Mouse (Mus musculus) CH12.LX (cell line): ENCODE data around the gene Tubb5.

Experiments
- CHD2 ChIP-seq: IDR thresholded peaks from 2 replicates; pipeline ENCODE4 v1.6.1; 2011; ENCODE audit warnings: low read length, improper control_type of control experiment
- CTCF ChIP-seq, 2 experiments: IDR thresholded peaks in 1 of 2; conservative IDR thresholded peaks in 1 of 2; 2 replicates each; pipeline ENCODE4 v1.5.1; 2011 to 2012; ENCODE audit warnings: low read depth in 2 of 2, low read length in 2 of 2, improper control_type of control experiment in 1 of 2, inconsistent platforms in 1 of 2, mild to moderate bottlenecking in 1 of 2, moderate library complexity in 1 of 2
- E2F4 ChIP-seq: IDR thresholded peaks from 2 replicates; pipeline ENCODE4 v1.6.1; 2011; ENCODE audit warnings: low read depth, low read length, improper control_type of control experiment; ENCODE audit not compliant: insufficient replicate concordance
- ELF1 ChIP-seq: IDR thresholded peaks from 2 replicates; pipeline ENCODE4 v1.6.1; 2014; ENCODE audit warnings: low read depth, mild to moderate bottlenecking, inconsistent platforms, low read length, improper control_type of control experiment
- EP300 ChIP-seq: IDR thresholded peaks from 2 replicates; pipeline ENCODE4 v1.6.1; 2011; ENCODE audit warnings: low read length, improper control_type of control experiment
- IRF4 ChIP-seq: IDR thresholded peaks from 2 replicates; pipeline ENCODE4 v1.6.1; 2014; ENCODE audit warnings: low read depth, mild to moderate bottlenecking, inconsistent platforms, low read length, improper control_type of control experiment
- MYC ChIP-seq: IDR thresholded peaks from 2 replicates; pipeline ENCODE4 v1.6.1; 2011; ENCODE audit warnings: low read depth, mild to moderate bottlenecking, improper control_type of control experiment, low read length
- POLR2A ChIP-seq: IDR thresholded peaks from 2 replicates; pipeline ENCODE4 v1.6.1; 2011; ENCODE audit warnings: low read depth, mild to moderate bottlenecking, improper control_type of control experiment, low read length

- no peak for TF ChIP-seq CHD2
- no peak for TF ChIP-seq CTCF (conservative IDR thresholded peaks at IDR 0.05 in 1 of 2, IDR thresholded peaks at IDR 0.05 in 1 of 2; ENCODE audit: low read depth in 2 of 2, low read length in 2 of 2)
- no peak for TF ChIP-seq EP300
- no peak for TF ChIP-seq ELF1
- TF ChIP-seq POLR2A: no peak
- no peak for TF ChIP-seq E2F4
- TF ChIP-seq IRF4: no peak
- no peak for TF ChIP-seq MYC
These were observed 25.8 kb downstream of the Tubb5 start for GRCm38 (mm10) chr17:35812307-35812706.
